Mouse (Mus musculus): ENCODE results near the gene Gfy. TPM values are rescaled to one million over a fixed set of nuclear protein-coding genes. Genes with fewer than 3 reads are reported as not detected.

Gene Gfy
- polyA plus RNA-seq, 1 experiment from 2014 or later, result not detected

- peak; percentile 98 for DNase-seq (ENCODE audit: low spot score)
- Histone ChIP-seq H3K9me3 (replicated peaks) (no peaks in the 10 kb centered on the region), H3K4me1 (peaks cover 5% of the 10 kb centered on the region; the same call in 1 of the 2 replicates), H3K4me3 (peak within 1 kb of the TSS; percentile 53), H3K27me3 (ENCODE audit: low read depth, poor library complexity, severe bottlenecking) (peaks cover 36% of the 10 kb centered on the region), H3K36me3 (no peaks in the 10 kb centered on the region), H3K27ac (peak within 1 kb of the TSS; percentile 85)
- WGBS, result 8% methylated on average over 44 of the region's 44 CpGs
Observed at GRCm38 (mm10) chr7:45204380-45205143, 25.2 kb upstream of the Gfy start, which contains the start of gene Ccdc155. Ccdc155 (minus strand) TSS chr7:45204892.

- H3K4me1 ChIP-seq, result peaks cover 13% of the 10 kb centered on the region; the same call in 1 of the 2 replicates
- H3K9me3 ChIP-seq (replicated peaks), result no peaks in the 10 kb centered on the region
- H3K4me3 ChIP-seq, result no peak overlapping the region
- 44% methylated on average over 10 of the region's 10 CpGs for WGBS
- DNase-seq (ENCODE audit: low spot score), result no peak
- no peak overlapping the region for H3K27ac ChIP-seq
- no peaks in the 10 kb centered on the region for H3K36me3 ChIP-seq
- H3K27me3 ChIP-seq (ENCODE audit: low read depth, poor library complexity, severe bottlenecking), result peaks cover 30% of the 10 kb centered on the region
Observed at GRCm38 (mm10) chr7:45202654-45203053, 23.3 kb upstream of the Gfy start.

- 81% methylated on average over 11 of the region's 11 CpGs for WGBS
- Histone ChIP-seq H3K27ac (no peak overlapping the region), H3K36me3 (no peaks in the 10 kb centered on the region), H3K4me3 (no peak overlapping the region), H3K27me3 (ENCODE audit: low read depth, poor library complexity, severe bottlenecking) (peaks cover 54% of the 10 kb centered on the region), H3K9me3 (replicated peaks) (no peaks in the 10 kb centered on the region), H3K4me1 (peaks cover 33% of the 10 kb centered on the region)
- no peak for DNase-seq (ENCODE audit: low spot score)
Observed at GRCm38 (mm10) chr7:45198961-45199360, 19.6 kb upstream of the Gfy start.

- no peak overlapping the region for H3K27ac ChIP-seq
- no peaks in the 10 kb centered on the region for H3K9me3 ChIP-seq (replicated peaks)
- WGBS, result 11% methylated on average over 5 of the region's 5 CpGs
- DNase-seq (ENCODE audit: low spot score), result peak; percentile 77
- H3K4me3 ChIP-seq, result no peak overlapping the region
- peaks cover 35% of the 10 kb centered on the region for H3K4me1 ChIP-seq
- peaks cover 51% of the 10 kb centered on the region for H3K27me3 ChIP-seq (ENCODE audit: low read depth, poor library complexity, severe bottlenecking)
- no peaks in the 10 kb centered on the region for H3K36me3 ChIP-seq
Observed at GRCm38 (mm10) chr7:45198435-45198834, 19.1 kb upstream of the Gfy start.

GRCm38 (mm10) chr7:45196994-45197393 is 17.6 kb upstream of the Gfy start:
- Histone ChIP-seq H3K27me3 (ENCODE audit: low read depth, poor library complexity, severe bottlenecking) (peaks cover 46% of the 10 kb centered on the region), H3K4me3 (no peak overlapping the region), H3K27ac (0 out of 2 replicates have a peak overlapping the region, but pooled peaks have one; percentile 26), H3K9me3 (replicated peaks) (no peaks in the 10 kb centered on the region), H3K4me1 (peaks cover 49% of the 10 kb centered on the region), H3K36me3 (no peaks in the 10 kb centered on the region)
- 66% methylated on average over 5 of the region's 5 CpGs for WGBS
- DNase-seq (ENCODE audit: low spot score), result no peak

- Histone ChIP-seq H3K4me3 (no peak overlapping the region), H3K9me3 (replicated peaks) (no peaks in the 10 kb centered on the region), H3K27me3 (ENCODE audit: low read depth, poor library complexity, severe bottlenecking) (peaks cover 52% of the 10 kb centered on the region), H3K4me1 (peaks cover 57% of the 10 kb centered on the region), H3K27ac (peak overlapping the region; percentile 26; the same call in 1 of the 2 replicates), H3K36me3 (no peaks in the 10 kb centered on the region)
- no peak for DNase-seq (ENCODE audit: low spot score)
- WGBS, result 90% methylated on average over 4 of the region's 4 CpGs
Observed at GRCm38 (mm10) chr7:45196176-45196535, 16.8 kb upstream of the Gfy start.

GRCm38 (mm10) chr7:45195341-45196175 is 16.2 kb upstream of the Gfy start:
- H3K36me3 ChIP-seq, result no peaks in the 10 kb centered on the region
- H3K4me1 ChIP-seq, result peaks cover 61% of the 10 kb centered on the region
- H3K27ac ChIP-seq, result peak overlapping the region; percentile 26; the same call in 1 of the 2 replicates
- peaks cover 56% of the 10 kb centered on the region for H3K27me3 ChIP-seq (ENCODE audit: low read depth, poor library complexity, severe bottlenecking)
- WGBS, result 53% methylated on average over 13 of the region's 13 CpGs
- no peak for DNase-seq (ENCODE audit: low spot score)
- no peaks in the 10 kb centered on the region for H3K9me3 ChIP-seq (replicated peaks)
- no peak overlapping the region for H3K4me3 ChIP-seq

GRCm38 (mm10) chr7:45193871-45194785 is 14.8 kb upstream of the Gfy start:
- 0 out of 2 replicates have a peak overlapping the region, but pooled peaks have one; percentile 0 for H3K27ac ChIP-seq
- H3K4me3 ChIP-seq, result no peak overlapping the region
- no peak for DNase-seq (ENCODE audit: low spot score)
- peaks cover 56% of the 10 kb centered on the region for H3K27me3 ChIP-seq (ENCODE audit: low read depth, poor library complexity, severe bottlenecking)
- no peaks in the 10 kb centered on the region for H3K36me3 ChIP-seq
- 72% methylated on average over 17 of the region's 17 CpGs for WGBS
- H3K9me3 ChIP-seq (replicated peaks), result no peaks in the 10 kb centered on the region
- peaks cover 66% of the 10 kb centered on the region for H3K4me1 ChIP-seq

GRCm38 (mm10) chr7:45193406-45193805 is 14.0 kb upstream of the Gfy start:
- peaks cover 63% of the 10 kb centered on the region for H3K27me3 ChIP-seq (ENCODE audit: low read depth, poor library complexity, severe bottlenecking)
- DNase-seq (ENCODE audit: low spot score), result no peak
- peaks cover 68% of the 10 kb centered on the region for H3K4me1 ChIP-seq
- no peaks in the 10 kb centered on the region for H3K9me3 ChIP-seq (replicated peaks)
- H3K27ac ChIP-seq, result peak overlapping the region; percentile 50
- no peaks in the 10 kb centered on the region for H3K36me3 ChIP-seq
- 62% methylated on average over 5 of the region's 5 CpGs for WGBS
- no peak overlapping the region for H3K4me3 ChIP-seq

GRCm38 (mm10) chr7:45192585-45193310 is 13.4 kb upstream of the Gfy start:
- 85% methylated on average over 7 of the region's 7 CpGs for WGBS
- H3K4me3 ChIP-seq, result no peak overlapping the region
- H3K27me3 ChIP-seq (ENCODE audit: low read depth, poor library complexity, severe bottlenecking), result peaks cover 70% of the 10 kb centered on the region
- H3K27ac ChIP-seq, result peak overlapping the region; percentile 50
- no peaks in the 10 kb centered on the region for H3K36me3 ChIP-seq
- DNase-seq (ENCODE audit: low spot score), result no peak
- no peaks in the 10 kb centered on the region for H3K9me3 ChIP-seq (replicated peaks)
- H3K4me1 ChIP-seq, result peaks cover 64% of the 10 kb centered on the region

GRCm38 (mm10) chr7:45191803-45192363 is 12.5 kb upstream of the Gfy start:
- peak; percentile 71 for DNase-seq (ENCODE audit: low spot score)
- Histone ChIP-seq H3K36me3 (no peaks in the 10 kb centered on the region), H3K4me1 (peaks cover 64% of the 10 kb centered on the region), H3K4me3 (peak overlapping the region; percentile 6), H3K27ac (peak overlapping the region; percentile 61), H3K9me3 (replicated peaks) (no peaks in the 10 kb centered on the region), H3K27me3 (ENCODE audit: low read depth, poor library complexity, severe bottlenecking) (peaks cover 73% of the 10 kb centered on the region)
- WGBS, result 10% methylated on average over 8 of the region's 8 CpGs
